Mouse (Mus musculus): ENCODE data around the gene Thrap3. TPM values are rescaled to one million over a fixed set of nuclear protein-coding genes. Genes with fewer than 3 reads are reported as not detected.
"Not testable (repeated sequence)": the region's sequence is repeated elsewhere in the genome, so short reads cannot be mapped to it uniquely, and the experiment has no call there.

Gene Thrap3
- polyA plus RNA-seq, 1 experiment from 2014 or later, result 263 TPM

- Histone ChIP-seq H3K4me3 (ENCODE audit: low read depth, low read length) (no peak overlapping the region), H3K36me3 (ENCODE audit: control insufficient read depth, insufficient read depth, low read length) (peaks cover 17% of the 10 kb centered on the region), H3K9ac (ENCODE audit: low read length) (no peak overlapping the region), H3K9me3 (ENCODE audit: control insufficient read depth, low read length) (no peaks in the 10 kb centered on the region), H3K27ac (ENCODE audit: low read depth, low read length) (no peak overlapping the region), H3K4me2 (ENCODE audit: low read depth, low read length, severe bottlenecking) (no peak overlapping the region), H3K4me1 (replicated peaks; ENCODE audit: control insufficient read depth, insufficient read depth, low read length) (no peaks in the 10 kb centered on the region), H3K27me3 (ENCODE audit: control insufficient read depth, insufficient read depth, low read length) (no peaks in the 10 kb centered on the region)
- DNase-seq (ENCODE audit: low spot score) (no peak), ATAC-seq (replicated peaks; ENCODE audit: low FRiP score) (no peak)
- 94% methylated on average over 6 of the region's 6 CpGs for WGBS
Observed at GRCm38 (mm10) chr4:126168851-126169250, 33.7 kb downstream of the Thrap3 start.

- no peak overlapping the region for H3K27ac ChIP-seq (ENCODE audit: low read depth, low read length)
- no peak overlapping the region for H3K9ac ChIP-seq (ENCODE audit: low read length)
- H3K9me3 ChIP-seq (ENCODE audit: control insufficient read depth, low read length), result no peaks in the 10 kb centered on the region
- H3K27me3 ChIP-seq (ENCODE audit: control insufficient read depth, insufficient read depth, low read length), result no peaks in the 10 kb centered on the region
- peaks cover 14% of the 10 kb centered on the region for H3K36me3 ChIP-seq (ENCODE audit: control insufficient read depth, insufficient read depth, low read length)
- no peak overlapping the region for H3K4me2 ChIP-seq (ENCODE audit: low read depth, low read length, severe bottlenecking)
- peaks cover 7% of the 10 kb centered on the region; the same call in 1 of the 2 replicates for H3K4me1 ChIP-seq (replicated peaks; ENCODE audit: control insufficient read depth, insufficient read depth, low read length)
- 84% methylated on average over 3 of the region's 3 CpGs for WGBS
- ATAC-seq (replicated peaks; ENCODE audit: low FRiP score) (no peak), DNase-seq (ENCODE audit: low spot score) (no peak)
- no peak overlapping the region for H3K4me3 ChIP-seq (ENCODE audit: low read depth, low read length)
Observed at GRCm38 (mm10) chr4:126166084-126166483, 36.5 kb downstream of the Thrap3 start.

GRCm38 (mm10) chr4:126165092-126165491 is 37.5 kb downstream of the Thrap3 start:
- not testable (repeated sequence) for H3K9me3 ChIP-seq (ENCODE audit: control insufficient read depth, low read length); H3K9ac ChIP-seq (ENCODE audit: low read length); H3K27me3 ChIP-seq (ENCODE audit: control insufficient read depth, insufficient read depth, low read length); H3K27ac ChIP-seq (ENCODE audit: low read depth, low read length); H3K4me3 ChIP-seq (ENCODE audit: low read depth, low read length); H3K4me1 ChIP-seq (replicated peaks; ENCODE audit: control insufficient read depth, insufficient read depth, low read length); H3K4me2 ChIP-seq (ENCODE audit: low read depth, low read length, severe bottlenecking); DNase-seq (ENCODE audit: low spot score); ATAC-seq (replicated peaks; ENCODE audit: low FRiP score)
- WGBS, result 78% methylated on average over 8 of the region's 10 CpGs
- peaks cover 11% of the 10 kb centered on the region for H3K36me3 ChIP-seq (ENCODE audit: control insufficient read depth, insufficient read depth, low read length)

- H3K4me2 ChIP-seq (ENCODE audit: low read depth, low read length, severe bottlenecking), result peak overlapping the region; percentile 99; the same call in 1 of the 2 replicates
- H3K27me3 ChIP-seq (ENCODE audit: control insufficient read depth, insufficient read depth, low read length), result no peaks in the 10 kb centered on the region
- H3K27ac ChIP-seq (ENCODE audit: low read depth, low read length), result no peak overlapping the region
- H3K4me3 ChIP-seq (ENCODE audit: low read depth, low read length), result no peak overlapping the region
- peaks cover 7% of the 10 kb centered on the region; the same call in 1 of the 2 replicates for H3K4me1 ChIP-seq (replicated peaks; ENCODE audit: control insufficient read depth, insufficient read depth, low read length)
- ATAC-seq (replicated peaks; ENCODE audit: low FRiP score), result no peak
- H3K36me3 ChIP-seq (ENCODE audit: control insufficient read depth, insufficient read depth, low read length), result peaks cover 4% of the 10 kb centered on the region
- 68% methylated on average over 4 of the region's 4 CpGs for WGBS
- no peak for DNase-seq (ENCODE audit: low spot score)
- no peak overlapping the region for H3K9ac ChIP-seq (ENCODE audit: low read length)
- H3K9me3 ChIP-seq (ENCODE audit: control insufficient read depth, low read length), result no peaks in the 10 kb centered on the region
Observed at GRCm38 (mm10) chr4:126163685-126164084, 38.9 kb downstream of the Thrap3 start.

GRCm38 (mm10) chr4:126163067-126163659 is 39.4 kb downstream of the Thrap3 start, which contains the start of gene Sh3d21:
Sh3d21 (minus strand) TSS chr4:126163491.
- Histone ChIP-seq H3K4me3 (ENCODE audit: low read depth, low read length) (peak within 1 kb of the TSS; percentile 47), H3K4me1 (replicated peaks; ENCODE audit: control insufficient read depth, insufficient read depth, low read length) (peaks cover 7% of the 10 kb centered on the region; the same call in 1 of the 2 replicates), H3K9me3 (ENCODE audit: control insufficient read depth, low read length) (no peaks in the 10 kb centered on the region), H3K4me2 (ENCODE audit: low read depth, low read length, severe bottlenecking) (peak within 1 kb of the TSS; percentile 99), H3K9ac (ENCODE audit: low read length) (peak within 1 kb of the TSS; percentile 68), H3K27me3 (ENCODE audit: control insufficient read depth, insufficient read depth, low read length) (no peaks in the 10 kb centered on the region), H3K27ac (ENCODE audit: low read depth, low read length) (no peak within 1 kb of the TSS), H3K36me3 (ENCODE audit: control insufficient read depth, insufficient read depth, low read length) (peaks cover 4% of the 10 kb centered on the region)
- peak; percentile 61 for ATAC-seq (replicated peaks; ENCODE audit: low FRiP score)
- DNase-seq (ENCODE audit: low spot score), result peak; percentile 62
- 5% methylated on average over 22 of the region's 22 CpGs for WGBS

- H3K4me2 ChIP-seq (ENCODE audit: low read depth, low read length, severe bottlenecking), result peak overlapping the region; percentile 99
- no peak overlapping the region for H3K27ac ChIP-seq (ENCODE audit: low read depth, low read length)
- no peaks in the 10 kb centered on the region for H3K9me3 ChIP-seq (ENCODE audit: control insufficient read depth, low read length)
- peak; percentile 93 for ATAC-seq (replicated peaks; ENCODE audit: low FRiP score)
- peak overlapping the region; percentile 68 for H3K9ac ChIP-seq (ENCODE audit: low read length)
- H3K4me1 ChIP-seq (replicated peaks; ENCODE audit: control insufficient read depth, insufficient read depth, low read length), result peaks cover 7% of the 10 kb centered on the region; the same call in 1 of the 2 replicates
- H3K36me3 ChIP-seq (ENCODE audit: control insufficient read depth, insufficient read depth, low read length), result peaks cover 4% of the 10 kb centered on the region
- DNase-seq (ENCODE audit: low spot score), result peak; percentile 90
- H3K27me3 ChIP-seq (ENCODE audit: control insufficient read depth, insufficient read depth, low read length), result no peaks in the 10 kb centered on the region
- WGBS, result under 1% methylated on average over 44 of the region's 44 CpGs
- peak overlapping the region; percentile 47 for H3K4me3 ChIP-seq (ENCODE audit: low read depth, low read length)
Observed at GRCm38 (mm10) chr4:126162544-126163066, 40.0 kb downstream of the Thrap3 start.

GRCm38 (mm10) chr4:126161986-126162385 is 40.6 kb downstream of the Thrap3 start:
- no peak; the same call in none of the 2 replicates for ATAC-seq (replicated peaks; ENCODE audit: low FRiP score)

GRCm38 (mm10) chr4:126161456-126161855 is 41.1 kb downstream of the Thrap3 start:
- H3K4me1 ChIP-seq (replicated peaks; ENCODE audit: control insufficient read depth, insufficient read depth, low read length), result peaks cover 7% of the 10 kb centered on the region; the same call in 1 of the 2 replicates
- H3K4me2 ChIP-seq (ENCODE audit: low read depth, low read length, severe bottlenecking), result no peak overlapping the region
- H3K36me3 ChIP-seq (ENCODE audit: control insufficient read depth, insufficient read depth, low read length), result peaks cover 4% of the 10 kb centered on the region; the same call in 1 of the 2 replicates
- no peak overlapping the region for H3K4me3 ChIP-seq (ENCODE audit: low read depth, low read length)
- no peak overlapping the region for H3K27ac ChIP-seq (ENCODE audit: low read depth, low read length)
- WGBS, result 88% methylated on average over 6 of the region's 6 CpGs
- H3K9ac ChIP-seq (ENCODE audit: low read length), result no peak overlapping the region
- ATAC-seq (replicated peaks; ENCODE audit: low FRiP score) (no peak), DNase-seq (ENCODE audit: low spot score) (peak; percentile 47)
- H3K9me3 ChIP-seq (ENCODE audit: control insufficient read depth, low read length), result no peaks in the 10 kb centered on the region
- H3K27me3 ChIP-seq (ENCODE audit: control insufficient read depth, insufficient read depth, low read length), result no peaks in the 10 kb centered on the region

More at GRCm38 (mm10) chr4:126161986-126162385, 40.6 kb downstream of the Thrap3 start:
- Histone ChIP-seq H3K9me3 (ENCODE audit: control insufficient read depth, low read length) (no peaks in the 10 kb centered on the region), H3K27me3 (ENCODE audit: control insufficient read depth, insufficient read depth, low read length) (no peaks in the 10 kb centered on the region), H3K4me2 (ENCODE audit: low read depth, low read length, severe bottlenecking) (no peak overlapping the region), H3K9ac (ENCODE audit: low read length) (no peak overlapping the region; the same call in 1 of the 2 replicates), H3K4me3 (ENCODE audit: low read depth, low read length) (no peak overlapping the region), H3K27ac (ENCODE audit: low read depth, low read length) (no peak overlapping the region), H3K4me1 (replicated peaks; ENCODE audit: control insufficient read depth, insufficient read depth, low read length) (peaks cover 7% of the 10 kb centered on the region; the same call in 1 of the 2 replicates), H3K36me3 (ENCODE audit: control insufficient read depth, insufficient read depth, low read length) (peaks cover 4% of the 10 kb centered on the region)
- WGBS, result 69% methylated on average over 9 of the region's 9 CpGs
- DNase-seq (ENCODE audit: low spot score), result no peak

Measured in forebrain, embryonic 11.5 days (tissue).